Mouse (Mus musculus) heart, embryonic 14.5 days (tissue): Measurements from ENCODE around the gene Rora. TPM values are rescaled to one million over a fixed set of nuclear protein-coding genes. Genes with fewer than 3 reads are reported as not detected.

Experiments used
- ATAC-seq: fragments of 200-750 bp; cut with Nextera tagmentation; 2 replicates; pipeline ENCODE4 v1.8.0; 2017; ENCODE audit warnings: low read depth, moderate TSS enrichment; ENCODE audit not compliant: insufficient number of reproducible peaks, insufficient read depth, low FRiP score
- H3K27ac ChIP-seq, 2 experiments: fragments of 200-500 bp in 1 of 2; fragments of 300-500 bp in 1 of 2; sonication (generic) in 1 of 2; replicated peaks in 1 of 2; 2 replicates each; pipeline ENCODE4 v1.5.1; 2012 to 2014; ENCODE audit warnings: low read depth in 2 of 2, low read length in 2 of 2, control low read depth in 1 of 2, mild to moderate bottlenecking in 1 of 2, mixed read lengths in 1 of 2; ENCODE audit not compliant: control insufficient read depth in 1 of 2, insufficient read depth in 1 of 2
- H3K27me3 ChIP-seq: fragments of 300-500 bp; sonication (generic); 2 replicates; pipeline ENCODE4 v1.6.1; 2014; ENCODE audit warnings: mild to moderate bottlenecking, low read length, control low read depth; ENCODE audit not compliant: control insufficient read depth, insufficient read depth
- H3K36me3 ChIP-seq: fragments of 300-500 bp; sonication (generic); 2 replicates; pipeline ENCODE4 v1.6.1; 2014; ENCODE audit warnings: mild to moderate bottlenecking, control low read depth, low read length, mixed read lengths; ENCODE audit not compliant: control insufficient read depth, insufficient read depth
- H3K4me1 ChIP-seq, 2 experiments: fragments of 200-500 bp in 1 of 2; fragments of 300-500 bp in 1 of 2; sonication (generic) in 1 of 2; 2 replicates each; pipeline ENCODE4 v1.6.1; 2012 to 2014; ENCODE audit warnings: low read length in 2 of 2, control low read depth in 1 of 2, mixed read lengths in 1 of 2; ENCODE audit not compliant: control insufficient read depth in 2 of 2, insufficient read depth in 2 of 2
- H3K4me2 ChIP-seq: fragments of 300-500 bp; sonication (generic); 2 replicates; pipeline ENCODE4 v1.6.1; 2014; ENCODE audit warnings: mild to moderate bottlenecking, low read length
- H3K4me3 ChIP-seq, 2 experiments: fragments of 200-500 bp in 1 of 2; fragments of 300-500 bp in 1 of 2; sonication (generic) in 1 of 2; 2 replicates each; pipeline ENCODE4 v1.5.1; 2012 to 2014; ENCODE audit warnings: low read length in 2 of 2, mild to moderate bottlenecking in 2 of 2, control low read depth in 1 of 2, low read depth in 1 of 2, moderate library complexity in 1 of 2; ENCODE audit not compliant: control insufficient read depth in 1 of 2, insufficient read depth in 1 of 2
- H3K9ac ChIP-seq: fragments of 300-500 bp; sonication (generic); 2 replicates; pipeline ENCODE4 v1.6.1; 2014; ENCODE audit warnings: mild to moderate bottlenecking, low read length
- H3K9me3 ChIP-seq: fragments of 300-500 bp; sonication (generic); 2 replicates; pipeline ENCODE4 v1.6.1; 2016; ENCODE audit warnings: low read length, control low read depth; ENCODE audit not compliant: control insufficient read depth
- WGBS: fragments of 180-500 bp; shearing (Covaris S2); extraction: QIAGEN DNeasy Blood & Tissue Kit; methylation state at CpG from one replicate; pipeline ENCODE4 v1.1.7; 2014; 5-methylcytosine and 5-hydroxymethylcytosine counted together
- polyA plus RNA-seq: library from polyadenylated mRNA; unstranded; fragments of >200 nt; fragmentation: Nextera tagmentation; extraction: Ambion mirVana; gene quantifications from 2 replicates; pipeline ENCODE4 v1.2.1, GENCODE M21; 2014

The Rora gene
- polyA plus RNA-seq, 1 experiment from 2014 or later, result 6.9 TPM

DNA sequence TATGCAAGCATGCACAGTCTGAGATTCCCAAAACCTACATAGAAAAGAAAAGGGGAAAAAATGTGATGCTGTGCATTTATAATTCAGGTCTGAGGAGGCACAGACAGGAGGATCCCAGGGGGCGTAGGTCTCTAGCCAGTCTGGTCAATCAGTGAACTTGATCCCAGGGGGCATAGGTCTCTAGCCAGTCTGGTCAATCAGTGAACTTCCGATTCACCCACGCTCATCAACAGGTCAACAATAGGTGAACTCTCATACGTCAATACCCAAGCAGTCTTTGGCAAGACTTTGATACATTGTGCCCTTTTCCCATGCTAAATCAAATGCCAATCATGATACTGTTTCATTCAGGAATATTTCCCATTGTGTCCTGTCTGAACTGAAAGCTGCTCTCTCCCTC is 530.3 kb downstream of the Rora start:
- H3K9me3 ChIP-seq, result no peaks in the 10 kb centered on the region
- no peak overlapping the region for H3K27ac ChIP-seq
- ATAC-seq, result no peak
- WGBS, result 87% methylated on average over 4 of the region's 4 CpGs
- no peak overlapping the region for H3K4me2 ChIP-seq
- H3K27me3 ChIP-seq, result no peaks in the 10 kb centered on the region
- H3K9ac ChIP-seq, result no peak overlapping the region
- 0 out of 4 replicates have a peak, but pooled peaks cover 0 to 2% of the 10 kb centered on the region in 2 experiments for H3K4me1 ChIP-seq
- H3K4me3 ChIP-seq, result no peak overlapping the region
- no peaks in the 10 kb centered on the region for H3K36me3 ChIP-seq

DNA sequence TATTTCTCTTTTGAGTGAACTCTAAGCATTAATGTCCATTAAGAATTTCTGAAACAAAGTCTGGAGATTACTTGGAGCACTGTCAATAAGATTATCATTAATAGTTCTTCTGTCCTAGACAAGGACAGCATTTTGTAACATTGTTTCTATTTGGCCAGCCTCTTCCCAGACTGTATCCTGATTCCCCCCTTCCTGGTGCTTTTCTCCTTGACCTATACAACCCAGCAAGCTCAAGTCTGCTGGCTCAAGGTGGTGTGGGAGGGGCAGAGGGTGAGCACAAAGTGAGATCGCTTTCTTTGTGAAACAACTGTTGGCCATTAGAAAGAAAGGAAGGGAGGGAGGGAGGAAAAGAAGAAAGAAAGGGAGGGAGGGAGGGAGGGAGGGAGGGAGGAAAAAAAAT is 537.1 kb downstream of the Rora start:
- 83% methylated on average over 1 of the region's 1 CpGs for WGBS
- peaks cover 0 to 9% of the 10 kb centered on the region in 2 experiments; a peak in 3 of 4 replicates for H3K4me1 ChIP-seq
- H3K4me3 ChIP-seq, result no peak overlapping the region
- no peak overlapping the region for H3K27ac ChIP-seq
- H3K9ac ChIP-seq, result no peak overlapping the region
- no peaks in the 10 kb centered on the region for H3K27me3 ChIP-seq
- no peak overlapping the region for H3K4me2 ChIP-seq
- H3K36me3 ChIP-seq, result no peaks in the 10 kb centered on the region
- no peaks in the 10 kb centered on the region for H3K9me3 ChIP-seq
- no peak for ATAC-seq

DNA sequence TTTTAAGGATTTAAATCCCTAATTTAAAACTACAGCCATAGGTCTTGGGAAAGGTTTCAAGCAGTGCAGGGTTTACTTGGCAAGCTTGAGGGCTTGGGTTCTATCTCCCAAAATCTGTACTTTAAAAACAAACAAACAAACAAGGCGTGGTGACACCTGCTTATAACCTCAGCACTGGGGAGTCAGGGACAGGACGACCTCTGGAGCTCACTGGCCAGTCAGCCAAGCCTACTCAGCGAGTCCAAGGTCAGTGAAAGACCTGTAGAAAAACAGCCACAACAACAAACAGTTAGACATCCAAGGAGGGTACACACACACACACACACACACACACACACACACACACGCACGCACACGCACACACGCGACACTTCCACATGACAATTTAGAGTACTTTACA is 538.9 kb downstream of the Rora start:
- Histone ChIP-seq H3K27me3 (no peaks in the 10 kb centered on the region), H3K4me2 (no peak overlapping the region), H3K36me3 (no peaks in the 10 kb centered on the region), H3K9ac (no peak overlapping the region), H3K27ac (no peak overlapping the region), H3K4me3 (no peak overlapping the region), H3K9me3 (no peaks in the 10 kb centered on the region), H3K4me1 (peaks cover 4 to 16% of the 10 kb centered on the region in 2 experiments; a peak in 3 of 4 replicates)
- no peak for ATAC-seq
- 84% methylated on average over 8 of the region's 8 CpGs for WGBS

DNA sequence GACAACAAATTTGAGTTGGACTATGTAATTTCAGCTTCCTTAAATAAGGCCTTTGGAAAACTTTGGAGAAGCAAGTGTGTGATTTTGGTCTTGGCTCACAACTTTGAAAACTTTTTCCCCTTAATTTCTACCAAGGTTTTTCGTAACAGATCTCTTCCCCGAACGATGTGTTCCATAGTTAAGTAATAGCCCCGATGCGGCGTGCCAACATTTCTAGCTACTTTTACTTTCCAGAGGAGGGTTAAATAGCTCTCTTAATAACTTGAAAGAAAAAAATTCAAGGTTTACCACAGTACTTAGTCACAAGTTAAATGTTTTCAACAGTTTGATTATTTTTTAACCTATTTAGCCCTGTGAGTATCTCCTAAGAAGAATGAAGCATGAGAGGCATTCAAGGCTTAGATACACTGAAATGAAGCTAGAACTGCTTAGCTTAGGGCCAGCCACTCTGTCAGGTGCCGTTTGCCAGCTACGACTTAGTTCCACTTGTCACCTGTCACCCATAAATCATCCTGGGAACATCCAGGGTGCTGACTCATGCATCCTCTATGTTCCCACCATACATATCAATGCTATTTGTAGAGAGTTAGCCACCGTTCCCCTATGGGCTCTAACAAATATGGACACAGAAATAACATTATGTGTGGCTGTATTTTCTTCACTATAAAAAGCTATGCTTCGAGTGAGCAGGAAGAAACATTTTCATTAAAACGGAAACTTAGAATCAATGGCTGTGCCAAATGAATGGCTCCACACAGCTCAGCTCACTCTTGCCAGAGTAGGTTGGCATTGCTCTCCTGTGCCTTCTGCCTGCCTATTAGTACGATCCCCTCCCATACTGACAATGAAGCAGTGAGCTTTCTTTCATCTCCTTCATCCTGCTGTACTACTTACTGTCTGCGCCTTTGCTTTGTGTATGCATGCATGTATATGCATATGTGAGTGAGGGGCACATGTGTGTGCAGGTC is 541.3 kb downstream of the Rora start:
- no peaks in the 10 kb centered on the region for H3K36me3 ChIP-seq
- 74% methylated on average over 13 of the region's 13 CpGs for WGBS
- H3K4me2 ChIP-seq, result no peak overlapping the region
- no peaks in the 10 kb centered on the region for H3K27me3 ChIP-seq
- peaks cover 4 to 16% of the 10 kb centered on the region in 2 experiments; a peak in 3 of 4 replicates for H3K4me1 ChIP-seq
- H3K4me3 ChIP-seq, result no peak overlapping the region
- no peak for ATAC-seq
- H3K9ac ChIP-seq, result no peak overlapping the region
- H3K9me3 ChIP-seq, result no peaks in the 10 kb centered on the region
- H3K27ac ChIP-seq, result no peak overlapping the region

DNA sequence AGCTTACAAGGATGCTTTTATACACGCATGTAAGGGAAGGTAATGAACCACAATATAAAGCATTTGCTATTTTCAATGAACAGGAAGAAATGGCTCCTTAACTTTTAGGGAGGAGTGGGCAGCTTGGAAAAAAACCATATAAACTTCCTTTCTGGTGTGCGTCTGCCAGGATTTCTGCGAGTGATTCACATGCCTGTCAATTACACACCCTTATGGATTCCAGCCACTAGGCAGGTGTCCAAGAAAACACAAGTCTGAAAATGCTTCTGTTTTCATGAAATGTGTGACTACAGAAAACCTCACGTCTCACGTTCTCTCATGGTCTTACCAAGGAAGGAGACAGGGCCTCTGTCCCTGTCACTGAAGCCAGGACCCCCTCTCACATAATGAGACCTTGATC is 560.2 kb downstream of the Rora start:
- H3K27ac ChIP-seq, result no peak overlapping the region
- 64% methylated on average over 5 of the region's 5 CpGs for WGBS

DNA sequence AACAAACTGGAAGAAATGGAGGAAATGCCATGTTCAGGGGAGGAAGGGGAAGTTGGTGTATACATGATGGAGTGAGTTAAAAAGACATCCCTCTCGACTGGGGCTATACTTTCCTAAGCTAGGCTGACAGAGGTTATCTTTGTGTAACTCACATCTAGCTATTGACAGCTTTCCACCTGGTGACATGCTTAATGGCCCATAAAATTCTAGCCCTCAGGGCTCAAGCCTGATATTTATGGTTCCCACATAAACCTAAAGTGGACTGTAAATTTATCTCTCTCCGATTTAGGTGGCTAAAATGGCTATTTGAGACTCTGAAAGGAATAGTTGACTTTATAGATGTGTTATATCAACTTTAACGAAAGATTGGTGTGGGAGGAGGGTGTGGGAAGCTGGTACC is 571.3 kb downstream of the Rora start:
- 61% methylated on average over 3 of the region's 3 CpGs for WGBS
- ATAC-seq, result no peak

More for the DNA sequence above, 560.2 kb downstream of the Rora start:
- no peaks in the 10 kb centered on the region for H3K27me3 ChIP-seq
- no peak for ATAC-seq
- H3K9ac ChIP-seq, result no peak overlapping the region
- H3K4me3 ChIP-seq, result no peak overlapping the region
- H3K4me2 ChIP-seq, result no peak overlapping the region
- no peaks in the 10 kb centered on the region for H3K9me3 ChIP-seq
- peaks cover 0 to 2% of the 10 kb centered on the region in 2 experiments; a peak in 1 of 4 replicates for H3K4me1 ChIP-seq
- no peaks in the 10 kb centered on the region for H3K36me3 ChIP-seq

DNA sequence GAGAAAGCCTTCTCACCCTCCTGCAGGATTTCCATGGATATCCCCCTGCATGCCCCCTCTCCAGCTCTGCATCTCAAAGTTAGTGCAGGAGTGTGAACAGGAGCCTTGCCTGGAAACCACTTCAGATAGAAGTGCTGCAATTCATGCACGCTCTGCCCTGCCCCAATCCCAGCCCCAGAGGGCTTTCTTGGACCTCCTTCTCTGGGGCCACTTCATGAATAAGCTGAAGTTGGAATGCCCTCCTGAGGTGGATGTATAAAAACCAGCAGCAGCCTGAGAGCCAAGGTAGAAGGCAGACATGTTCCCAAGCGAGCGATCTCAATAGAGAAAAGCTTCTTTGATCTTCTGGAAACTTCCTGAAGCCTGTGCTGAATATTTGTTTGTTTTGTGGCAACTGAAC is 572.8 kb downstream of the Rora start:
- 35% methylated on average over 3 of the region's 3 CpGs for WGBS
- H3K27ac ChIP-seq, result no peak overlapping the region
- no peak for ATAC-seq
- H3K9ac ChIP-seq, result no peak overlapping the region
- peaks cover 0 to 3% of the 10 kb centered on the region in 2 experiments; a peak in 1 of 4 replicates for H3K4me1 ChIP-seq
- no peaks in the 10 kb centered on the region for H3K27me3 ChIP-seq
- H3K4me2 ChIP-seq, result no peak overlapping the region
- no peaks in the 10 kb centered on the region for H3K36me3 ChIP-seq
- H3K4me3 ChIP-seq, result no peak overlapping the region
- no peaks in the 10 kb centered on the region for H3K9me3 ChIP-seq

More for the DNA sequence above, 571.3 kb downstream of the Rora start:
- Histone ChIP-seq H3K4me1 (peaks cover 0 to 3% of the 10 kb centered on the region in 2 experiments; a peak in 1 of 4 replicates), H3K36me3 (no peaks in the 10 kb centered on the region), H3K9me3 (no peaks in the 10 kb centered on the region), H3K9ac (no peak overlapping the region), H3K4me2 (no peak overlapping the region), H3K4me3 (no peak overlapping the region), H3K27me3 (no peaks in the 10 kb centered on the region), H3K27ac (no peak overlapping the region)
